Mouse (Mus musculus): Measurements from ENCODE around the gene Atad1. TPM values are rescaled to one million over a fixed set of nuclear protein-coding genes. Genes with fewer than 3 reads are reported as not detected.

The Atad1 gene
- total RNA-seq, 2 experiments from 2014 or later = 64.2 to 89.5 TPM

DNA sequence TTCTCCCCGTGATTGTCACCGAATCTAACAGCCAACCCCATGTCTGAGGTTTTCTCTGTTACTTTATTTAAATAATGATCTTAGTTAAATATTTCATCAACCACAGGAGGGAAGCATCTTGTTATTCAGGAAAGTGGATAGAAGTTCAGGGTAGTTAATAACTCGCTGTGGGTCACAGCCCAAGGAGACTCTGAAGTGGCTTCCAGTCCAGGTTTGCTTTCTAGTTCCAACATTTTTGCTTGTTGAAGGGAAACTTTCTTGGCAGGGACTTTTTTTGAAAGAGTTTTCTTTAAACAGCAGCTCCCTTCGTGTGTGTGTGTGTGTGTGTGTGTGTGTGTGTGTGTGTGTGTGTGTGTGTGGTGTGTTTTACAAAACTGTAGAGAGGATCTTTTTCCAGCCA, 112.0 kb downstream of the Atad1 start:
- ATAC-seq (replicated peaks; ENCODE audit: poor library complexity) = no peak

DNA sequence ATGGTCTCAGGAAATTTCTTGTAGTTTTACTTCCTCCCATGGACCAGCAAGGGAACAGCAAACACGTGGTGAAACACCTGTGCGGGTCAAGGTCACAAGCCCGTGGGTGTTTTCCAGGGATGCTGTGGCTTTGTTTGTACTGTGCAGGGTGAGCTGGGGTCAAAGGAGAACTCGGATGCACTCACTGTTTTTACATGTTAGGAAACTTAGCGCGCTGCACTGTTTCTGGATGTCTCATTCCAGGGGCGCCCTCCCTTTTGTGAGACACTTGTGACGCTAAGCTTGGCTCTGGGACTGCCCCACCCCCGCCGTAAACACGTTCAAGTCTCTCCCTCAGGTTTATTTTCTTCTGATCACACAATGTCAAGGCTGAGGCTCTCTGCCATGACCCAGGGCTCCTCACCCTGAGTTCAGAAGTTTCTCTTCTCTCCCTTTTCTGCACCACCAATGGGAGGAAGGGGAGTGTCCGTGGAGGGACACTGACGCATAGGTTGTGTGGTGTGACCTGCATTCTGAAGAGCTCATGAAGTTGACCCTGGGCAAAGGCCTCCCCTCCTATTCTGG, 112.7 kb downstream of the Atad1 start:
- ATAC-seq (replicated peaks; ENCODE audit: poor library complexity) = peak; percentile 17; the same call in 1 of the 2 replicates

DNA sequence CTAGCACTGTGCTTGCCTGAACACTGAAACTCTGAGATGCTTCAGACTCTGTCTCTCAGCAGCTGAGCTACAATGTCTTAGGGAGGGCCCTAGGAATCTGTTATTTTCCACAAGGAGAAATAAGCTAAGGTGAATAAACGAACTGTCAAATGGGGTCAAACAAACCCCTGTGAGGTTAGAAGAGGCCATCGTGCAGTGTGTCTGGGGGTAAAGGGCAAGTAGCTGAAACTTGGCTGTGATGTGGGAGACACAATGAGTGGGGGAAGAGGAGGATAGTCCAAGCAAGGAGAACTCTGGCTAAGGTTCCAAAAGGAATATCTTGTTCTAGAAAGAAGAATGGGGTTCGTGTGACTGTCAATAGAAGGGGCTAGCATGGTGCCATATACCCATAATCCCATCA, 117.4 kb downstream of the Atad1 start:
- ATAC-seq (replicated peaks; ENCODE audit: poor library complexity) = no peak

Other genes with a start within 250 kb of the Atad1 start
- gene Papss2, start 144.0 kb downstream of the Atad1 start, total RNA-seq (2015) = 48.6 and 61.3 TPM in 2 replicates
- 24.0 and 24.2 TPM in 2 replicates for gene Papss2, start 144.0 kb downstream of the Atad1 start, total RNA-seq (2017)
- 97.4 and 97.8 TPM in 2 replicates for gene Pten, start 17.7 kb upstream of the Atad1 start, total RNA-seq (2015)
- gene Pten, start 17.7 kb upstream of the Atad1 start, total RNA-seq (2017) = 92.9 and 97.4 TPM in 2 replicates